Mouse (Mus musculus) hindbrain, postnatal 0 days (tissue): ENCODE measurements around the gene Stat3. TPM values are rescaled to one million over a fixed set of nuclear protein-coding genes. Genes with fewer than 3 reads are reported as not detected.
A peak's percentile ranks its signal among the peaks of the same experiment; 100 is the strongest.

Experiments
- ATAC-seq: fragments of 200-750 bp; cut with Nextera tagmentation; 2 replicates; pipeline ENCODE4 v1.8.0; 2017; ENCODE audit warnings: mild to moderate bottlenecking, moderate TSS enrichment, moderate library complexity
- DNase-seq: peaks from one replicate; pipeline ENCODE4 v3.0.0-alpha.2; 2015; ENCODE audit warnings: low spot score
- H3K27ac ChIP-seq: fragments of 300-500 bp; sonication (generic); 2 replicates; pipeline ENCODE4 v1.5.1; 2014; ENCODE audit warnings: mild to moderate bottlenecking
- H3K27me3 ChIP-seq: fragments of 300-500 bp; sonication (generic); 2 replicates; pipeline ENCODE4 v1.6.1; 2014; ENCODE audit warnings: low read length, mixed read lengths; ENCODE audit not compliant: insufficient read depth
- H3K36me3 ChIP-seq: fragments of 300-500 bp; sonication (generic); 2 replicates; pipeline ENCODE4 v1.6.1; 2014; ENCODE audit warnings: low read length, mixed read lengths; ENCODE audit not compliant: insufficient read depth
- H3K4me1 ChIP-seq: fragments of 300-500 bp; sonication (generic); 2 replicates; pipeline ENCODE4 v1.6.1; 2014; ENCODE audit warnings: antibody characterized with exemption, low read length, mixed read lengths; ENCODE audit not compliant: insufficient read depth
- H3K4me2 ChIP-seq: fragments of 300-500 bp; sonication (generic); 2 replicates; pipeline ENCODE4 v1.6.1; 2014; ENCODE audit warnings: low read depth, mild to moderate bottlenecking, low read length, moderate library complexity, mixed read lengths
- H3K4me3 ChIP-seq: fragments of 300-500 bp; sonication (generic); 2 replicates; pipeline ENCODE4 v1.5.1; 2014; ENCODE audit warnings: low read length
- H3K9ac ChIP-seq: fragments of 300-500 bp; sonication (generic); replicated peaks from 2 replicates; pipeline ENCODE4 v1.6.1; 2014; ENCODE audit warnings: mild to moderate bottlenecking, low read length, moderate library complexity, mixed read lengths
- H3K9me3 ChIP-seq: fragments of 300-500 bp; sonication (generic); 2 replicates; pipeline ENCODE4 v1.6.1; 2016; ENCODE audit warnings: low read length, mixed read lengths
- CTCF ChIP-seq: IDR thresholded peaks from 2 replicates; pipeline ENCODE4 v1.5.1; 2016; ENCODE audit warnings: antibody characterized with exemption, control low read depth, low read depth
- WGBS: fragments of 180-500 bp; shearing (Covaris S2); extraction: QIAGEN DNeasy Blood & Tissue Kit; methylation state at CpG from one replicate; pipeline ENCODE4 v1.1.7; 2014; 5-methylcytosine and 5-hydroxymethylcytosine counted together
- polyA plus RNA-seq: library from polyadenylated mRNA; unstranded; fragments of >200 nt; fragmentation: Nextera tagmentation; extraction: Ambion mirVana; gene quantifications from 2 replicates; pipeline ENCODE4 v1.2.1, GENCODE M21; 2015
- total RNA-seq: library from RNA; depleted of rRNA; stranded (reverse); fragments of >200 nt; gene quantifications from 2 replicates; pipeline ENCODE4 v1.2.3, GENCODE M21; 2014

Gene Stat3
- total and polyA plus RNA-seq, 2 experiments from 2014 or later, result 43.4 to 49.7 TPM

DNA sequence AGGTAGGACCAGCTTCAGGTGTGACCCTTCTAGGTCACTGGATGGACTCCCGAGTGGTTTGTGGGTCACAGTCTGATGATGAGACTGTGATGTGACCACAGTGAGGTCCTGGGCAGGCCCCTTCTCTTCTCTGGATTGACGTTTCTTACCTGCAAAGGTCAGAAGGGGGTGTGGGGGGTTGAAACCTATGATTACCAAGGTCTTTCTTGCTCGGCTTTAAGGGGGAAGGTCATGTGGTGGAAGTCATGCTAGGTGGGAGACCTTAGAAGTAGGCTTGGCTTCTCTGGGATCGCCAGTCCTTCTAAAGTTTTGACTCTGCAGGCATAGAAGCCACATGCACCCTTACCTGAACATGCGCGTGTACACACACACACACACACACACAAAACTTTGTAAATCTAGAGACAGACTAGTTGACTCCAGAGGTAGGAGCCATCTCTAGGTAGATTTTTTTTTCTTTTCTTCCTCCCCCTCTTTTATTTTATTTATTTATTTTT, 79.7 kb downstream of the Stat3 start:
- ATAC-seq, result no peak
- H3K4me2 ChIP-seq, result peak overlapping the region; percentile 59
- no peak overlapping the region for H3K9ac ChIP-seq
- no peaks in the 10 kb centered on the region; the same call in 1 of the 2 replicates for H3K4me1 ChIP-seq
- no peaks in the 10 kb centered on the region for H3K36me3 ChIP-seq
- no peak for TF ChIP-seq CTCF
- H3K27ac ChIP-seq, result no peak overlapping the region
- H3K4me3 ChIP-seq, result peak overlapping the region; percentile 43
- 57% methylated on average over 6 of the region's 6 CpGs for WGBS
- H3K27me3 ChIP-seq, result no peaks in the 10 kb centered on the region; the same call in 1 of the 2 replicates
- H3K9me3 ChIP-seq, result no peaks in the 10 kb centered on the region
- no peak for DNase-seq

DNA sequence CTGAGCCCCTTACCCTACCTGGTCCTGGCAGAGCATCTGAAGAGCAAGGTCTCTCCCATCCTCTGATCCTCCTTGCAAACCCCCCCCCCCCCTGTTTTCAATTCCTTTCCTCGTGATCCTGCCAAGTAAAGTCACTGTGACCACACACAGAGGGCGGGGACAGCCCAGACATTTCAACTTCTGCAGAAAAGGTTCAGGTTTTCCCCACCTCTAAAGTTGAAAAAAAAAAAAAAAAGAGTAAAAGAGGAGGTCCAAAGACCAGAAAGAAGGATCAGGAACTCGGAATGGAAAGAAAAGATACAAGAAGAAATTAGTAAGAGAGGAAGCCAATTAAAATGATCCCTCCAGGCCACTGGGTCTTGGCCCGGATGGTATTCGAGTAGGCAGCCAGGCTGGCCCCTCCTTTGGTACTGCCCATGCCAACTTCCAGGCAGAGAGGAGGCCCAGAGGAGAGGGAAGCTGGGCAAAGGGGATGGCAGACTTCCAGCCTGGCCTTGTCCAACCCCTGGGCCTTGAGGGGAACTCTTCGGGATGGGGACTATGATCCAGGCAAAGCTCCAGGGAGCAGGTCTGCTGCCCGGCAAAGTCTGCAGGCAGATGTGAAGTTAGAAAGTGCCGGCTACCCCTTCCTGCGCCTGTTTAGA, 80.3 kb downstream of the Stat3 start, which contains the start of gene Stat5a:
Stat5a (plus strand) TSS at position 417 of the 644 bp plus-strand sequence.
- H3K36me3 ChIP-seq, result no peaks in the 10 kb centered on the region
- 50% methylated on average over 9 of the region's 9 CpGs for WGBS
- H3K9me3 ChIP-seq, result no peaks in the 10 kb centered on the region
- H3K27ac ChIP-seq, result no peak within 1 kb of the TSS
- ATAC-seq (no peak), DNase-seq (peak; percentile 79)
- H3K4me2 ChIP-seq, result peak within 1 kb of the TSS; percentile 59
- peak within 1 kb of the TSS; percentile 43 for H3K4me3 ChIP-seq
- H3K9ac ChIP-seq, result peak within 1 kb of the TSS; percentile 30; the same call in 1 of the 2 replicates
- H3K27me3 ChIP-seq, result no peaks in the 10 kb centered on the region; the same call in 1 of the 2 replicates
- no peak for TF ChIP-seq CTCF
- no peaks in the 10 kb centered on the region; the same call in 1 of the 2 replicates for H3K4me1 ChIP-seq

DNA sequence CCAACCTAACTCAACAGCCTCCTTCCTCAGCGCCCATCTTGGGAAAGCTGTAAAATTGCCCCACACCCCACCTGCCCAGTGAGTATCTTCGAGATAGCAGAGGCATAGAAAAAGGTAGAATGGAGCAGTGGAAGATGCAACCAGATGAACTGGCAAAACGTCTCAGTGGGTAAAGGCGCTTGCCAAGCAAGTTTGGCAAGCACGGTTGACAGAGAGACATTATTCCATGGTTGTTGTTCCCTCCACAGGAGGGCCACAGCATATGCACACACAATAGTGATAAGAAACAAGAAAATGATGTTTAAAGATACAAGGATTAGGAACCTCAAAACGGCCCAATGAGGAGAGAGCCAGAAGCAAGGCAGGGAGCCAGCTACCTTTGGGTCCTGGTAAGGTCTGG, 81.4 kb downstream of the Stat3 start:
- Histone ChIP-seq H3K9ac (no peak overlapping the region), H3K4me3 (no peak overlapping the region), H3K27ac (no peak overlapping the region), H3K4me1 (no peaks in the 10 kb centered on the region; the same call in 1 of the 2 replicates), H3K9me3 (no peaks in the 10 kb centered on the region), H3K27me3 (no peaks in the 10 kb centered on the region; the same call in 1 of the 2 replicates), H3K36me3 (no peaks in the 10 kb centered on the region), H3K4me2 (no peak overlapping the region)
- ATAC-seq (no peak), DNase-seq (no peak)
- 55% methylated on average over 6 of the region's 6 CpGs for WGBS
- no peak for TF ChIP-seq CTCF

DNA sequence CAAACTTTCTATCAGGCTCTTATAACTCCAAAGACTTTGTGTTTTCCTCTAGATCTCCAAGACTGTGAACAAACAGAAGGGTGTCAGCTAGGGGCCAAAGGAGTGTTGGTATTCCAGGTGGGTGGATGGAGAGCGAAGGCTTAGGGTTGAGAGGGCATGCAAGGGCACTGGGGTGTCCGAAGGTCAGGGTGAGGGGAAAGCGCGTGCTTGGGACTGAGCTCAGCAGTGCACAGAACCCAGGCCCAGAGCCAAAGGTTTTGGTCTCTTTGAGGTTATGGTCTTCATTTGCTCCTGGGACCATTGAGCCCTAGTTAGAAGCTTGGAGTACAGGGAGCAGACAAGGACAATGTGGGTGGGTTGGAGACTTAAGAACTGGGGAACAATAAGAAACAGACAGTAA, 84.2 kb downstream of the Stat3 start:
- H3K9me3 ChIP-seq, result no peaks in the 10 kb centered on the region
- TF ChIP-seq CTCF, result no peak
- DNase-seq, result no peak
- H3K4me1 ChIP-seq, result no peaks in the 10 kb centered on the region; the same call in none of the 2 replicates
- no peak for ATAC-seq
- no peak overlapping the region for H3K27ac ChIP-seq
- H3K36me3 ChIP-seq, result no peaks in the 10 kb centered on the region
- no peak overlapping the region for H3K9ac ChIP-seq
- H3K4me3 ChIP-seq, result no peak overlapping the region
- no peak overlapping the region for H3K4me2 ChIP-seq
- H3K27me3 ChIP-seq, result no peaks in the 10 kb centered on the region
- 87% methylated on average over 4 of the region's 4 CpGs for whole genome bisulfite sequencing

DNA sequence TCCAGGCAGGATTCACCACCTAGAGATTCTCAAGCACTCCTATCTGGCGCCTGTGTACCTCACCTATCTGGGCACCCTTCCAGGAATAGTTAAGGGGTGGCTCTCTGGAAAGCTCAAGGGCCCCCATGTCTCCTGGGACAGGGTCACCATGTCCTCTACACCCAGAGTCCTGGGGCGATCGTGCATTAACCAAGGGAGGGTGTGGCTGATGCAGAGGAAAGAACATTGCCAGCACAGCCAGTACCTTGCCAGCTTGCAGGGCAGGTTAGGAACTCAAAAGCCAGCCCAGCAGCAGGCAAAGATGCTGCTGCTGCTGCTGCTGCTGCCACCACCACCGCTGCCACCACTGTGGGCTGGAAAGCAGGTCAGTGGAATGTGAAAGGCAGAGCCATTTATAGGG, 85.1 kb downstream of the Stat3 start:
- no peaks in the 10 kb centered on the region for H3K27me3 ChIP-seq
- no peaks in the 10 kb centered on the region for H3K9me3 ChIP-seq
- WGBS, result 56% methylated on average over 4 of the region's 4 CpGs
- H3K4me3 ChIP-seq, result no peak overlapping the region
- no peak overlapping the region for H3K27ac ChIP-seq
- H3K9ac ChIP-seq, result no peak overlapping the region
- no peaks in the 10 kb centered on the region; the same call in 1 of the 2 replicates for H3K4me1 ChIP-seq
- no peak overlapping the region for H3K4me2 ChIP-seq
- no peak for ATAC-seq
- TF ChIP-seq CTCF, result no peak
- no peak for DNase-seq
- no peaks in the 10 kb centered on the region for H3K36me3 ChIP-seq

DNA sequence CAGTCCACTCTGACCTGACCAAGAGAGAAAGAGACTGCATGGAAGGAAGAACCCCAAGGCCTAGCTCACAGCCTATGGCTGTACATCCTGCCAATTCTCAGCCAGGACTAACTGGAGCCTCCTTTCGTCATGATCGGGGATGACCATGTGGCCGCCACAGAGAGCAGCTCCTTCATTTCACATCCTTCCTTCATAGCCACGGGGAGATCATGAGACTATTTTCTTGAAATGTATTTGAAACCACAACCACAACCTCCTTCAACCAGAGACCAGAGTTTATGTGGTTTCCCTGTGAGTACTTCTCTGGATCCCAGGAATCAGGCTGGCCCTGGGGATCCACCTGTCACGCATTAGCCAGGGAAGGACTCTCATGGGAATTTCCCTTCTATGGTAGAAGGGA, 86.3 kb downstream of the Stat3 start:
- H3K4me1 ChIP-seq, result peaks cover 8% of the 10 kb centered on the region; the same call in 1 of the 2 replicates
- H3K27ac ChIP-seq, result no peak overlapping the region
- H3K36me3 ChIP-seq, result no peaks in the 10 kb centered on the region
- DNase-seq (no peak), ATAC-seq (no peak)
- 85% methylated on average over 5 of the region's 5 CpGs for WGBS
- no peak overlapping the region for H3K4me3 ChIP-seq
- no peak for TF ChIP-seq CTCF
- H3K4me2 ChIP-seq, result no peak overlapping the region
- no peak overlapping the region for H3K9ac ChIP-seq
- H3K27me3 ChIP-seq, result no peaks in the 10 kb centered on the region
- no peaks in the 10 kb centered on the region for H3K9me3 ChIP-seq

DNA sequence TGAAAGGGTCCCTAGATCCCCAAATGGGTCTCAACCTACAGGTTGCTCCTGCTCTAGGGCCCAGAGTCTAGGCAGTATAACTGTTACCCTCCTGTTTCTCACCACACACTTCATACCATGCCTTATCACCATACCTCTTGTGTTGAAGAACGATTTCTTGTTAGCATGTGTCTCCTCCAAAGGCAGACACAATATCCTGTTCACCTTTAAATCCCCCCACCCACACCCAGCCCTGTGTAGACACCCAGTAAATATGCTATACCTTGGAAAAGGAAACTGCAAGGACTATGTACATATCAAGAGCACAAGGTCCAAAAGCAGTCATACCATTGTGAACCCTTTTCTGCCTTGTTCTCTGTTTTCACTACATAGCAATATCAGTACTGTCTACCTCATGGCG, 87.3 kb downstream of the Stat3 start:
- no peak overlapping the region for H3K4me2 ChIP-seq
- peaks cover 8% of the 10 kb centered on the region; the same call in 1 of the 2 replicates for H3K4me1 ChIP-seq
- H3K4me3 ChIP-seq, result no peak overlapping the region
- DNase-seq (no peak), ATAC-seq (no peak)
- no peaks in the 10 kb centered on the region for H3K9me3 ChIP-seq
- H3K9ac ChIP-seq, result no peak overlapping the region
- no peaks in the 10 kb centered on the region for H3K27me3 ChIP-seq
- 88% methylated on average over 2 of the region's 2 CpGs for WGBS
- TF ChIP-seq CTCF, result no peak
- no peak overlapping the region for H3K27ac ChIP-seq
- no peaks in the 10 kb centered on the region for H3K36me3 ChIP-seq
